Mouse (Mus musculus) urinary bladder, adult 2 months (tissue): ENCODE results near the gene Pogz. TPM values are rescaled to one million over a fixed set of nuclear protein-coding genes. Genes with fewer than 3 reads are reported as not detected.
"Not testable (repeated sequence)": the region's sequence is repeated elsewhere in the genome, so short reads cannot be mapped to it uniquely, and the experiment has no call there.

ENCODE experiments used
- DNase-seq: peaks from one replicate; pipeline ENCODE4 v3.0.0; 2022; ENCODE audit warnings: low spot score
- polyA plus RNA-seq: library from polyadenylated mRNA; depleted of rRNA; stranded (reverse); fragments of >200 nt; gene quantifications from 2 replicates; pipeline ENCODE4 v1.2.3, GENCODE M21; 2012; rRNA removed

The Pogz gene
- polyA plus RNA-seq, 1 experiment = 19.3 TPM

DNA sequence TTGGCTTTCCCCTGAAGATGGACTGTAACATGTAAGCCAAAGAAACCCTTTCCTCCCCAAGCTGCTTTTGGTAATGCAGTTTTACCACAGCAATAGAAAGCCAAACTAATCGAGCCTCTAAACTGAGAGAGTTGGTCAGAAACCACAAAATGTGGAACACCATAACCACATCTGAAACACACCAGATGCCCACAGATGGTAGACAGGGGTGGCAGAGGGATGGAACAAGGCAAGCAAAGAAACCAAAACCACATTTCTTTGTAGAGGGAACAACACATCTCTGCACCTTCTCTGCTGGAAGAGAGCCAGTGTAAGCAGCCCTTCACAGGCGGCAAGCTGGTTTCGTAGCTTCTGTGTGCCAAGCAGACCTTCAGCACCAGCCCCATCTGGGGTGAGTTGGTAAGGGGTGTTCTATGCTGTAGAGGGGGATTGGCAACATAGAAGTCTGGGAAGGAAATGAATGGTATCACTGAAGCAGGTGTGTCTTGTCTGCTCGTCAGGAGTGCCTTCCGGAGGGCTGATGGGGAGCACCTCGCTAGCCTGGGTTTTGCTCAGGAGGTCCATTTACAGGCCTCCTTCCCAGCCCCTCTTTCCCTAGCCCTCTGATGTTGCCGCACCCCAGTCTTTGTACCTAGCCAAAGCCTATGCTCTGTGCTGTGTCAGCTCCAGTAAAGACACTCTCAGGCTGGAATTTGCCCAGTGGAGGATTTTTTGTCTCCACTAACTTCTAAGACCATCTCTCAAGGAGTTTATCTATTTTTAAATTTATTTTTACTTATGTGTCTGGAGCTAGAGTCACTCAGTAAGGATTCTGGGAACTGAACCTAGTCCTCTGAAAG, 78.8 kb downstream of the Pogz start:
- no peak for DNase-seq

DNA sequence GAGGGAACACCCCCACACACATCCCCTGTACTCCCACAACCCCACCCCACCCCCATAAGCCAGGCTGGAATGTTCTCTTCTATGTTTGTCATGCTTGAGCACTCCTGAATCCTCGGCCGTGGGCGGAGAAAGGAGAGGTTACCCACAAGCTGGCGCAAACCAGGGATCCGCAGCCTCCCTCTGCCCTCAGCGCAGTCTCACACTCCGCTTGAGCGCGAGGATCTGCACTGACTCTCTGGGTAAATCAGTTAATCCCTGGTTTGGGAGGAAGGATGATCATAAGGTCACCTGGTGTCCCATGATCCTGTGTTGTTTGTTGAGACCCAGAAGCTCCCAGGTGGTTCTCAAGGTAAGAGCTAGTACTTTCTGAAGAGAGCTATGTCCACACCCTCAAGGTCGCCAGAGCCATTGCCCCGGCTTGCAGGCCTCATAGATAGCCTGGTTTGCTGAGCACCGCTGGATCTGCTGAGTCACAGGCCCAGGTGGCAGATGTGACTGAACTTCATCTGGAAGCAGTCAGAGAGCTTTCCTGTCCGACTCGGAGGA, 80.5 kb downstream of the Pogz start:
- DNase-seq = no peak

DNA sequence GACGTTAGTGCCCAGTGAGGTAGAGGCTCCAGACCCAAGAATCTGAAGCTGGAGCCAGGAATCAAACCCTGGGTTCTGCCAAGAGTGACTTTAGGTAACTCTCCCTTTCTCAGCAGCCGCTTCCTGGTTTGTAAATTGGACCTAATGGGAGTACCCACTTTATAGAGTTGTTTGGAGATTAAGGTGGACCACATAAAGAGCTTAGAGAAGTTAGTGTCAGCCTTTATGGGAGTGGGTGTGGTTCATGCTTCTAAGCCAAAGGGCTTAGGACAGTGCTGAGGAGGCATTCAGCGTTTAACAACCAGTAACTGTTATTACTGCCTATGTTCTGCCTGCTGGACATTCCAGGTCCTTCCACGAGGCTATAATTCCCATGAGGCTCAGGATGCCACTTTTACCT, 81.5 kb downstream of the Pogz start:
- no peak for DNase-seq

GRCm38 (mm10) chr3:94921104-94921503, 83.7 kb downstream of the Pogz start:
- DNase-seq = no peak

GRCm38 (mm10) chr3:94922333-94922732, 85.0 kb downstream of the Pogz start:
- no peak for DNase-seq

DNA sequence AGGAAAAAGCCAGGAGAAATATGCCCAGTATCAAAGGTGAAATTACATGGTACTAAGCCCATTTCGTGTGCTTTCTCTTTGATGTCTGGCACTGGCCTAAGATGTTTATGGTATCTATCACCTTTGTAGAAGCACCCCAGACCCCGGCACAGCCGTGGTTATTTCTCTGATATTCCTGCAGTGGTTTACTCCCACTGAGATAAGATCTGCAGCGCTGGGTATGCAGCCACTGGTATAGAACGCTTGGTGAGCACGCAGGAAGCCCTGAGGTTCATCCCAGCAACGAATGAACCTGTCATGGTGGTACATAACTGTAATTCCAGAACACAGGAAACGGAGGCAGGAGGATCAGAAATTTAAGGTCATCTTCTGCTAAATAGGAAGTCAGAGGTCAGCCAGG, 87.3 kb downstream of the Pogz start:
- DNase-seq = no peak

DNA sequence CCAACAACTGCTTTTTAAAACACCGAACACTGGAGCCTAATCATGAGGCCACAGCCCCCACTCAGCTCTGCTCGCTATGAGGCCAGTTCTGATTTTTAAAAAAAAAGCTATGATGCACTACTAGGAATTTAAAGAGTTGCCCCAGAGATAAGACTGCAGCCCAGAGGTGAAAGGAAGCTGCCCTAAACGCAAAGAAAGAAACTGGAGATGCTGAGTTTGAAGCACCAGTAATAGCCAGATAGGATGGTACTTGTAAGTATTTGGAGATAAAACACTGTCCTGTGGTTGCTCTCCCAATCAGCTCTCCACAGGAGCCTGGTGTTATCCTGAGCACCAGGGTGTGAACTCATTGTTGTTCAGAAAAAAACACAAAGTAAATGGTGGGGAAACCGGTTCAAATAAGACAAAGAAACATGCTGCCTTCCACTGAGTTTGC, 89.0 kb downstream of the Pogz start:
- not testable (repeated sequence) for DNase-seq

DNA sequence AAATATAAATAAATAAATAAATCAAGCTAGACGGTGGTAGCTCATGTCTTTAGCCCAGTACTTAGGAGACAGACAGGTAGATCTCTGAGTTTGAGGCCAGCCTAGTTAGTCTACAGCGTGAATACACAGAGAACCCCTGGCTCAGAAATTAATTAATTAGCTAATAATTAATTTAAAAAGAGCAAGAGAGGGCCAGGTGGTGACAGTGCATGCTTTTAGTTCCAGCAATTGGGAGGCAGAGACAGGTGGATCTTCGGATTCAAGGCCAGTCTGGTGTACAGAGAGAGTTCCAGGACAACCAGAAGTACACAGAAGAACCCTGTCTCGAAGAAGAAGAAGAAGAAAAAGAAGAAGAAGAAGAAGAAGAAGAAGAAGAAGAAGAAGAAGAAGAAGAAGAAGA, 91.6 kb downstream of the Pogz start:
- DNase-seq = not testable (repeated sequence)

DNA sequence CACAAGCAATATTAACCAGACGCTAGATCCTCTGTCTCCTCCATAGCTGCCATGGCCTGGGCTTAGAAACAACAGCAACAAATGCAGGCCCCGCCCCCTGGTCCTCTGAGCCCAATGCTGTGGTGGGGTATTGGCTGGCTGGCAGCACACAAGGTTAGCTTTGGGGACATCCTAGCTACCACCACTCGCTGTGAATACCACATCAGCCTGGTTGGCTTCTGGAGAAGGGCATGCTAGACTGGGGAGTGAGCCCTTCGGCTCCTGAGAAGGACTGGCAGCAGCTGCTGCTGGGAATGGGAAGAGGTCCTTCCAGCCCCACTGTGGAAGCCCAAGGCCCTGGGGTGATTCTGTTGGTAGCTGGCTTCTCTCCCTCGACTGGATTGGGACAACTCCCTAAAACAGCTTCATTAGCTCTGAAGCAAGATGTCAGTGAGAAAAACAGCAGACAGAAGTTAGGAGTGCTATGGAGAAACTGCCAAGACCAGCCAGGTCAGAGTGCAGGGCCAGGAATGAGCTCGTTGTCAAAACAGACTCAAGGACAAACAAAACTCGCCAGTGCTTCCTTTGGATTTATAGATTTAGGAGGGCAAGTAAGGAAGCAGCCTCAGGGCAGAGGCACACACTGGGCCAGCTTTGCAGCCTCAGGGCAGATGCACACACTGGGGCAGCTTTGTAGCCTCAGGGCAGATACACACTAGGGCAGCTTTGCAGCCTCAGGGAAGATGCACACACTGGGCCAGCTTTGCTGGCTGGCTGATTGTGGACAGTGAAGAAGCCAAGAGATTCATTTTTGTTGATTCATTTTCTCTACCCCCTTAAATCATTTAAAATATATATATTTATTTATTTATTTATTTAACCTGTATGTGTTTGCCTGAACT, 93.3 kb downstream of the Pogz start:
- DNase-seq = not testable (repeated sequence)

GRCm38 (mm10) chr3:94931427-94932082, 94.2 kb downstream of the Pogz start:
- not testable (repeated sequence) for DNase-seq

Other genes starting within 250 kb of the Pogz start
- not detected in 2 replicates for gene Gm10972, start 194.5 kb upstream of the Pogz start, polyA plus RNA-seq
- gene Tuft1, start 178.7 kb upstream of the Pogz start, polyA plus RNA-seq = 17.0 and 18.9 TPM in 2 replicates
- 5.1 and 5.9 TPM in 2 replicates for gene Selenbp2, start 144.0 kb upstream of the Pogz start, polyA plus RNA-seq
- gene Cgn, start 51.1 kb upstream of the Pogz start, polyA plus RNA-seq = 19.1 and 21.6 TPM in 2 replicates
- gene Psmb4, start 49.4 kb downstream of the Pogz start, polyA plus RNA-seq = 242 and 281 TPM in 2 replicates
- 83.1 and 85.8 TPM in 2 replicates for gene Selenbp1, start 95.5 kb downstream of the Pogz start, polyA plus RNA-seq
- 22.7 and 23.4 TPM in 2 replicates for gene Rfx5, start 116.5 kb downstream of the Pogz start, polyA plus RNA-seq
- gene Pi4kb, start 137.2 kb downstream of the Pogz start, polyA plus RNA-seq = 64.9 and 85.1 TPM in 2 replicates
- gene Zfp687, start 177.9 kb downstream of the Pogz start, polyA plus RNA-seq = 14.0 and 17.6 TPM in 2 replicates
- 172 and 195 TPM in 2 replicates for gene Psmd4, start 205.0 kb downstream of the Pogz start, polyA plus RNA-seq